Mouse (Mus musculus): ENCODE measurements around the gene Gm13288. TPM values are rescaled to one million over a fixed set of nuclear protein-coding genes. Genes with fewer than 3 reads are reported as not detected.

Gm13288 gene
- polyA plus RNA-seq, 1 experiment from 2014 or later, result not detected

Other genes starting within 250 kb of the Gm13288 start
- not detected for gene Ifna15, start 247.3 kb upstream of the Gm13288 start, polyA plus RNA-seq (2015; fragmentation: Illumina TruSeq; extraction: RNeasy Lipid Tissue Mini Kit (QIAGEN cat#74804); ENCODE audit: low read depth, low replicate concordance)
- not detected for gene Ifna14, start 233.7 kb upstream of the Gm13288 start, polyA plus RNA-seq (2015; fragmentation: Illumina TruSeq; extraction: RNeasy Lipid Tissue Mini Kit (QIAGEN cat#74804); ENCODE audit: low read depth, low replicate concordance)
- gene Ifna9, start 213.1 kb upstream of the Gm13288 start, polyA plus RNA-seq (2015; fragmentation: Illumina TruSeq; extraction: RNeasy Lipid Tissue Mini Kit (QIAGEN cat#74804); ENCODE audit: low read depth, low replicate concordance), result not detected
- not detected for gene Ifna12, start 202.2 kb upstream of the Gm13288 start, polyA plus RNA-seq (2015; fragmentation: Illumina TruSeq; extraction: RNeasy Lipid Tissue Mini Kit (QIAGEN cat#74804); ENCODE audit: low read depth, low replicate concordance)
- gene C87499, start 171.1 kb upstream of the Gm13288 start, polyA plus RNA-seq (2015; fragmentation: Illumina TruSeq; extraction: RNeasy Lipid Tissue Mini Kit (QIAGEN cat#74804); ENCODE audit: low read depth, low replicate concordance), result not detected
- gene Ifna13, start 161.1 kb upstream of the Gm13288 start, polyA plus RNA-seq (2015; fragmentation: Illumina TruSeq; extraction: RNeasy Lipid Tissue Mini Kit (QIAGEN cat#74804); ENCODE audit: low read depth, low replicate concordance), result not detected
- not detected for gene Ifna16, start 128.6 kb upstream of the Gm13288 start, polyA plus RNA-seq (2015; fragmentation: Illumina TruSeq; extraction: RNeasy Lipid Tissue Mini Kit (QIAGEN cat#74804); ENCODE audit: low read depth, low replicate concordance)
- not detected for gene Ifna2, start 121.6 kb upstream of the Gm13288 start, polyA plus RNA-seq (2015; fragmentation: Illumina TruSeq; extraction: RNeasy Lipid Tissue Mini Kit (QIAGEN cat#74804); ENCODE audit: low read depth, low replicate concordance)
- gene Ifnab, start 114.2 kb upstream of the Gm13288 start, polyA plus RNA-seq (2015; fragmentation: Illumina TruSeq; extraction: RNeasy Lipid Tissue Mini Kit (QIAGEN cat#74804); ENCODE audit: low read depth, low replicate concordance), result not detected
- gene Gm26566, start 83.7 kb upstream of the Gm13288 start, polyA plus RNA-seq (2015; fragmentation: Illumina TruSeq; extraction: RNeasy Lipid Tissue Mini Kit (QIAGEN cat#74804); ENCODE audit: low read depth, low replicate concordance), result not detected
- gene Klhl9, start 83.1 kb upstream of the Gm13288 start, polyA plus RNA-seq (2015; fragmentation: Illumina TruSeq; extraction: RNeasy Lipid Tissue Mini Kit (QIAGEN cat#74804); ENCODE audit: low read depth, low replicate concordance), result 77.2 TPM
- not detected for gene Gm13271, start 50.7 kb upstream of the Gm13288 start, polyA plus RNA-seq (2015; fragmentation: Illumina TruSeq; extraction: RNeasy Lipid Tissue Mini Kit (QIAGEN cat#74804); ENCODE audit: low read depth, low replicate concordance)
- not detected for gene Gm13283, start 45.4 kb upstream of the Gm13288 start, polyA plus RNA-seq (2015; fragmentation: Illumina TruSeq; extraction: RNeasy Lipid Tissue Mini Kit (QIAGEN cat#74804); ENCODE audit: low read depth, low replicate concordance)
- gene Gm13290, start 31.7 kb upstream of the Gm13288 start, polyA plus RNA-seq (2015; fragmentation: Illumina TruSeq; extraction: RNeasy Lipid Tissue Mini Kit (QIAGEN cat#74804); ENCODE audit: low read depth, low replicate concordance), result not detected
- not detected for gene Gm13289, start 28.6 kb upstream of the Gm13288 start, polyA plus RNA-seq (2015; fragmentation: Illumina TruSeq; extraction: RNeasy Lipid Tissue Mini Kit (QIAGEN cat#74804); ENCODE audit: low read depth, low replicate concordance)
- not detected for gene Gm13272, start 25.7 kb upstream of the Gm13288 start, polyA plus RNA-seq (2015; fragmentation: Illumina TruSeq; extraction: RNeasy Lipid Tissue Mini Kit (QIAGEN cat#74804); ENCODE audit: low read depth, low replicate concordance)
- gene Ifnz, start 23.4 kb upstream of the Gm13288 start, polyA plus RNA-seq (2015; fragmentation: Illumina TruSeq; extraction: RNeasy Lipid Tissue Mini Kit (QIAGEN cat#74804); ENCODE audit: low read depth, low replicate concordance), result not detected
- not detected for gene Gm13276, start 19.8 kb upstream of the Gm13288 start, polyA plus RNA-seq (2015; fragmentation: Illumina TruSeq; extraction: RNeasy Lipid Tissue Mini Kit (QIAGEN cat#74804); ENCODE audit: low read depth, low replicate concordance)
- not detected for gene Gm13277, start 16.9 kb upstream of the Gm13288 start, polyA plus RNA-seq (2015; fragmentation: Illumina TruSeq; extraction: RNeasy Lipid Tissue Mini Kit (QIAGEN cat#74804); ENCODE audit: low read depth, low replicate concordance)
- gene Gm13278, start 14.0 kb upstream of the Gm13288 start, polyA plus RNA-seq (2015; fragmentation: Illumina TruSeq; extraction: RNeasy Lipid Tissue Mini Kit (QIAGEN cat#74804); ENCODE audit: low read depth, low replicate concordance), result not detected
- gene Gm13275, start 11.0 kb upstream of the Gm13288 start, polyA plus RNA-seq (2015; fragmentation: Illumina TruSeq; extraction: RNeasy Lipid Tissue Mini Kit (QIAGEN cat#74804); ENCODE audit: low read depth, low replicate concordance), result not detected
- gene Gm13279, start 8.1 kb upstream of the Gm13288 start, polyA plus RNA-seq (2015; fragmentation: Illumina TruSeq; extraction: RNeasy Lipid Tissue Mini Kit (QIAGEN cat#74804); ENCODE audit: low read depth, low replicate concordance), result not detected
- gene Gm13285, start 5.9 kb upstream of the Gm13288 start, polyA plus RNA-seq (2015; fragmentation: Illumina TruSeq; extraction: RNeasy Lipid Tissue Mini Kit (QIAGEN cat#74804); ENCODE audit: low read depth, low replicate concordance), result not detected
- gene Gm13287, start 2.3 kb upstream of the Gm13288 start, polyA plus RNA-seq (2015; fragmentation: Illumina TruSeq; extraction: RNeasy Lipid Tissue Mini Kit (QIAGEN cat#74804); ENCODE audit: low read depth, low replicate concordance), result not detected
- not detected for gene Ifna7, start 10.7 kb downstream of the Gm13288 start, polyA plus RNA-seq (2015; fragmentation: Illumina TruSeq; extraction: RNeasy Lipid Tissue Mini Kit (QIAGEN cat#74804); ENCODE audit: low read depth, low replicate concordance)
- not detected for gene Ifna11, start 14.4 kb downstream of the Gm13288 start, polyA plus RNA-seq (2015; fragmentation: Illumina TruSeq; extraction: RNeasy Lipid Tissue Mini Kit (QIAGEN cat#74804); ENCODE audit: low read depth, low replicate concordance)
- gene Ifna6, start 21.9 kb downstream of the Gm13288 start, polyA plus RNA-seq (2015; fragmentation: Illumina TruSeq; extraction: RNeasy Lipid Tissue Mini Kit (QIAGEN cat#74804); ENCODE audit: low read depth, low replicate concordance), result not detected
- not detected for gene Ifna5, start 30.0 kb downstream of the Gm13288 start, polyA plus RNA-seq (2015; fragmentation: Illumina TruSeq; extraction: RNeasy Lipid Tissue Mini Kit (QIAGEN cat#74804); ENCODE audit: low read depth, low replicate concordance)
- gene Ifna4, start 36.3 kb downstream of the Gm13288 start, polyA plus RNA-seq (2015; fragmentation: Illumina TruSeq; extraction: RNeasy Lipid Tissue Mini Kit (QIAGEN cat#74804); ENCODE audit: low read depth, low replicate concordance), result not detected
- not detected for gene Ifna1, start 44.6 kb downstream of the Gm13288 start, polyA plus RNA-seq (2015; fragmentation: Illumina TruSeq; extraction: RNeasy Lipid Tissue Mini Kit (QIAGEN cat#74804); ENCODE audit: low read depth, low replicate concordance)
- gene Ifne, start 74.7 kb downstream of the Gm13288 start, polyA plus RNA-seq (2015; fragmentation: Illumina TruSeq; extraction: RNeasy Lipid Tissue Mini Kit (QIAGEN cat#74804); ENCODE audit: low read depth, low replicate concordance), result not detected

Measured in brain, adult 10 weeks (tissue).